Mouse (Mus musculus) hindbrain, embryonic 10.5 days (tissue): ENCODE data around the gene Atp5f1. TPM values are rescaled to one million over a fixed set of nuclear protein-coding genes. Genes with fewer than 3 reads are reported as not detected.
A peak's percentile ranks its signal among the peaks of the same experiment; 100 is the strongest.

Source experiments
- DNase-seq: peaks from one replicate; pipeline ENCODE4 v3.0.0-alpha.2; 2017; ENCODE audit warnings: low spot score
- H3K27ac ChIP-seq: fragments of 300-500 bp; sonication (generic); 2 replicates; pipeline ENCODE4 v1.5.1; 2016; ENCODE audit warnings: mild to moderate bottlenecking, moderate library complexity
- H3K27me3 ChIP-seq: fragments of 300-500 bp; sonication (generic); 2 replicates; pipeline ENCODE4 v1.6.1; 2016; ENCODE audit warnings: mild to moderate bottlenecking; ENCODE audit not compliant: poor library complexity, insufficient read depth, severe bottlenecking
- H3K36me3 ChIP-seq: fragments of 300-500 bp; sonication (generic); 2 replicates; pipeline ENCODE4 v1.6.1; 2016; ENCODE audit warnings: mild to moderate bottlenecking, moderate library complexity
- H3K4me1 ChIP-seq: fragments of 300-500 bp; sonication (generic); replicated peaks from 2 replicates; pipeline ENCODE4 v1.6.1; 2016; ENCODE audit warnings: mild to moderate bottlenecking
- H3K4me3 ChIP-seq: fragments of 300-500 bp; sonication (generic); 2 replicates; pipeline ENCODE4 v1.5.1; 2016; ENCODE audit warnings: mild to moderate bottlenecking, moderate library complexity
- H3K9me3 ChIP-seq: fragments of 300-500 bp; sonication (generic); 2 replicates; pipeline ENCODE4 v1.6.1; 2016; ENCODE audit warnings: mild to moderate bottlenecking, moderate library complexity
- WGBS: fragments of 180-500 bp; shearing (Covaris S2); methylation state at CpG from one replicate; pipeline ENCODE4 v1.1.7; 2016; 5-methylcytosine and 5-hydroxymethylcytosine counted together
- polyA plus RNA-seq: library from polyadenylated mRNA; unstranded; fragments of >200 nt; fragmentation: Nextera tagmentation; extraction: Ambion mirVana; gene quantifications from 2 replicates; pipeline ENCODE4 v1.2.1, GENCODE M21; 2016

The Atp5f1 gene
- polyA plus RNA-seq, 1 experiment from 2014 or later = 464 TPM

DNA sequence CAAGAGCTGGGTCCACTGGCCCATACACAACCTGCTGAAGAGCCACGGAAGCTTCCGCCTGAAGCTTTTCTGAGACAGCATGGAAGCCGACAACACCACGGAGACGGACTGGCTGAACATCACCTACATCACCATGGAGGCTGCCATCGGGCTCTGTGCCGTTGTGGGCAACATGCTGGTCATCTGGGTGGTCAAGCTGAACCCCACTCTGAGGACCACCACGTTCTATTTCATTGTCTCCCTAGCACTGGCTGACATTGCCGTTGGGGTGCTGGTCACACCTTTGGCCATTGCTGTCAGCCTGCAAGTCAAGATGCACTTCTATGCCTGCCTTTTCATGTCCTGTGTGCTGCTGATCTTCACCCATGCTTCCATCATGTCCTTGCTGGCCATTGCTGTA, 55.2 kb downstream of the Atp5f1 start:
- 94% methylated on average over 9 of the region's 9 CpGs for WGBS

DNA sequence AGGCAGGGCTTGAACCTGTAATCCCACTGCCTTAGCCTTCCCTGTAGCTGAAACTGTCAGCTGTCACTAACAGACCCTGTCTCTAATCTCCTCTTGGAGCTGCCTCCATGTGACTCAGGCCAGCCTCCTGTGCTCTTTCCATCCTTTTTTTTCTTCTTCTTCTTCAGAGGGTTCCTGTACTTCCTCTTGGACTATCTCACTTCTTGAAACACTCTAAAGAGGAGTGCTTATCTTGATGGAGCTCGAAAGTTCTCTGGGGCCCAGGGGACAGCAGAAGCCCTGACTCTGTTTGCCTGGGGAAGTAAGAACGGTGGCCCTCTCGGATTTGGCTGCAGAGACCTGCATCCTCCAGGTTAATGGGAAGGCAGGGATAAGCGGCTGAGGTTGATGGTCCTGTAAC, 55.7 kb downstream of the Atp5f1 start:
- no peaks in the 10 kb centered on the region for H3K36me3 ChIP-seq
- no peak overlapping the region for H3K4me3 ChIP-seq
- WGBS = 86% methylated on average over 4 of the region's 4 CpGs
- H3K4me1 ChIP-seq = peaks cover 7% of the 10 kb centered on the region; the same call in 1 of the 2 replicates
- no peaks in the 10 kb centered on the region for H3K9me3 ChIP-seq
- H3K27ac ChIP-seq = no peak overlapping the region
- DNase-seq = no peak
- H3K27me3 ChIP-seq = no peaks in the 10 kb centered on the region

More for the DNA sequence above, 55.2 kb downstream of the Atp5f1 start:
- Histone ChIP-seq H3K9me3 (no peaks in the 10 kb centered on the region), H3K4me1 (peaks cover 7% of the 10 kb centered on the region; the same call in 1 of the 2 replicates), H3K36me3 (no peaks in the 10 kb centered on the region), H3K4me3 (no peak overlapping the region), H3K27ac (no peak overlapping the region), H3K27me3 (no peaks in the 10 kb centered on the region)
- DNase-seq = no peak

DNA sequence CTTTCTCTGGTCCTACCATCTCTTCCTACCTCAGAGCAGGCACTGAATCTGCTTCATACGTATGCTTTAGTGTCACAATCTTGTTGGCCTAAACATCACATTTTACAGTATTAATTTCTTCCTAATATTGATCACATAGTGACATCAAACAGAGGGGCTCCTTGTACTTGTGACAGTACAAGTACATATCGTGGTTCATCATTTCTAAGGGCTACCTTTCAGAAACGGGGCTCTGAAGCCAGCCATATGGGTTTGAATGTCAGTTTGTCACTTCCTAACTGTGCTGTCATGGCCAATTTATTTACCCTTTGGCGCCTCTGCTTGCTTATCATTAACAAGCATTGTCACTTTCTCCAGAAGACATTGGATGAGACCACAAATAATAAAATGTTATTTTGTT, 58.4 kb downstream of the Atp5f1 start:
- Histone ChIP-seq H3K4me1 (no peaks in the 10 kb centered on the region), H3K27ac (no peak overlapping the region), H3K9me3 (no peaks in the 10 kb centered on the region), H3K36me3 (no peaks in the 10 kb centered on the region), H3K27me3 (no peaks in the 10 kb centered on the region), H3K4me3 (no peak overlapping the region)
- WGBS = 72% methylated on average over 4 of the region's 4 CpGs
- DNase-seq = no peak

DNA sequence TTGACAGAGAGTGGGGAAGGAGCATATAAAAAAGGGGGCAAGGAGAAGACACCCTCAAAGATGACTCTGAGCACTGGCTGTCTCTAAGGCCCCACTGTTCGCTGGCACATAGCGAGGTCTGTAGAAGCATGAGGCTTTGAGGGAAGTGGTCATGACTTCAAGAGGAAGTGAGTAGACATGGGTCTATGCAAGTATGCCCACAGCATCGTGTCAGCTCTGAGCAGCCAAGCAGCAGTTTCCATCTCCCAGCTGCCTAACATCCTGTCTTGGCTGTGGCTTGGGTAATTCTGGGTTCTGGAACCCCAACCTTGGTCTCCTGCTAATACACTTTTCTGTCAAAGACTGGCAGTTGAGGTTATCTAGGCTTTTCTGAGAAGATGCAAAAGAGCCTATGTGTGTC, 59.2 kb downstream of the Atp5f1 start:
- H3K36me3 ChIP-seq = no peaks in the 10 kb centered on the region
- H3K9me3 ChIP-seq = no peaks in the 10 kb centered on the region
- DNase-seq = no peak
- WGBS = 88% methylated on average over 3 of the region's 3 CpGs
- H3K4me1 ChIP-seq = no peaks in the 10 kb centered on the region
- no peak overlapping the region for H3K27ac ChIP-seq
- no peaks in the 10 kb centered on the region for H3K27me3 ChIP-seq
- H3K4me3 ChIP-seq = no peak overlapping the region

DNA sequence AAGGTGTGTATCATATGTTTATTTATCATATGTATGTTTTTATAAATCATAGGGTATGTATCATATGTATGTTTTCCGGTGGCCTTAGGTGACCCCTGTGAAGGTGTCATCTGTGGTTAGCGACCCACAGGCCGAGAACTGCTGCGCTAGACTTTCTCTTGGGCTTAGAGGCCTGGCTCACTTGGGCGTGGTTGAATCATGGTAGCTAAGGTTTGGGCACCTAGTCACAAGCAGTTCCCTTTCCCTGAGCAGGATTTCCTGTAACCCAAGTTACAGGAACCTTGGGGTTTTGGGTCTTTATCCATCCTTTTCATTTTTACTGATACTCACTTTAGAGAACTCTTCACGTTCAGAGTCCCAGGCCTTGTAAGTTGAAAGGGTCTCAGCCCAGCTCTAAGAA, 59.6 kb downstream of the Atp5f1 start:
- Histone ChIP-seq H3K27ac (no peak overlapping the region), H3K9me3 (no peaks in the 10 kb centered on the region), H3K36me3 (no peaks in the 10 kb centered on the region), H3K4me3 (no peak overlapping the region), H3K4me1 (no peaks in the 10 kb centered on the region), H3K27me3 (no peaks in the 10 kb centered on the region)
- no peak for DNase-seq
- 82% methylated on average over 6 of the region's 6 CpGs for WGBS

DNA sequence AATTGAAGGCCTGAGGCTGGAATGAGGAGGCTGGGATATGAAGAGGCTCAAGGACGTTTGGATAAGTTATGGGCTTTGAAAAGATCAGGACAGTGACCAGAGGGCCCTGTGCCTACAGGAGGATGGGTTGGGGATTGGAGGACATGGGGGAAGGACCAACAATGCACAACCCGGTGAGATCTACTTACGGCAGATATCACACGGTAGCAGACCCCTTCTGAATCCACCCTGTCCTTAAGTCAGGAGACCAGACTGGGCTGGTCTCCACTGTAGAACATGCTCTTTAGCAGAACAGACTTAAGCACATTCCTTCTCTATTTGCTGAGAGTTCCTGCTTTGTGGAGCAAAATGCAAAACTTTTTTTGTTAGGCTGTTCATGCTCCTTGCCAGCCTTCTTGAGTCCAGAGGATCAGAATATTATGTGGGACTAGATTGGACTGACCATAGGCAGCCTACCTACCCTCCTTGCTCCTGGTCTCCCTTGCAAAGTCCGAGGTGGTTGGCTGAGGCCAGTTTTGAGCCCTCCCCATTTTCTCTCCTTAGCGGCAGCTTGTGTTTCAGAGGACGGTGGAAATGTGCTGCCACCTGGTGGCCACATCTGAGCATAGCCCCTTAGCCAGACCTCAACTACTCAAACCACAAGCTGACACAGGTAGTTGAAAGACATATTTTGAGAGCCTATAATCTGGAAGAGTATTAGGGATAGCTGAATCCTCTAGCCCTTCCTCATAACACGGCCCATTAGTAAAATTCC, 60.3 kb downstream of the Atp5f1 start:
- Histone ChIP-seq H3K36me3 (no peaks in the 10 kb centered on the region), H3K4me3 (no peak overlapping the region), H3K9me3 (no peaks in the 10 kb centered on the region), H3K4me1 (no peaks in the 10 kb centered on the region), H3K27ac (no peak overlapping the region), H3K27me3 (no peaks in the 10 kb centered on the region)
- 42% methylated on average over 8 of the region's 8 CpGs for WGBS
- DNase-seq = peak; percentile 84

DNA sequence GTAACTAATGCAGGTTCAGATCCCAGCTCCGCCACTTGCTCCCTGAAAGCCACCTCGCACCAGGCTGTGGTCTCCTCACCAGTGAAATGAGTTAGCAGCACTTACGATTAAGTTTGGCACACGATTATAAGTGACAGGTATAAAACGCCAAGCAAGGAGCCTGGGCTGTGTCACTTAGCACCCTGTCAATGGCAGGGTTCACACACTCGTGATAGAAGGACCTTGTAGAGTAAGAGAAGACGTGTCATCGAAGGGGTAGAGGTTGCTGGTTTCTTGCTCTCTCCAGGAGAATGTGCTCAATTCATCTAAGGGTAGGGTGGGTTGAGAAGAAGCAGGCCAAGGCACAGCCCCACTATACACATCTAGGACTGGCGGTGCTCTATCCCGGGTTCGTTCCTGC, 61.0 kb downstream of the Atp5f1 start:
- 91% methylated on average over 11 of the region's 11 CpGs for WGBS
- H3K27me3 ChIP-seq = no peaks in the 10 kb centered on the region
- H3K36me3 ChIP-seq = no peaks in the 10 kb centered on the region
- DNase-seq = no peak
- H3K4me3 ChIP-seq = no peak overlapping the region
- H3K9me3 ChIP-seq = no peaks in the 10 kb centered on the region
- H3K4me1 ChIP-seq = 0 out of 2 replicates have a peak, but pooled peaks cover 4% of the 10 kb centered on the region
- H3K27ac ChIP-seq = no peak overlapping the region

DNA sequence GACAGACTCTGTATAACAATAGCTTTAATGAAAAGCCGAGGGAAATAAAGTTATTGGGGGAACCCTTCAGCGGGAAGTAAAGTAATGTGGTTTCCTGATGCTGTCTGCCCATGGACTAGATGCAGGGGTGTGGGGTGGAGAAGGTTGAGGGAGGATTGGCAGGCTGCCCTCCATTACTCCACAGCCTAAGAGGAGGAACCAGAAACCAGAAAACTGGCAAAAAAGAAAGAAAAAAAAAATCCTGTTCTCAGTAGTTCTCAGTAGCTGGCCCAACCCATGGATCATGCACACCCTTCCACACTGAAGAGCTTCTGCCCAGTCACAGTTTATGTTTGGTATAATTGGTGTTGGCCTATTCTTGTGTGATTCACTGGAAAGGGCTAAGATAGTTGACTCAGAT, 61.6 kb downstream of the Atp5f1 start:
- 91% methylated on average over 2 of the region's 2 CpGs for WGBS
- Histone ChIP-seq H3K4me3 (no peak overlapping the region), H3K4me1 (0 out of 2 replicates have a peak, but pooled peaks cover 4% of the 10 kb centered on the region)

DNA sequence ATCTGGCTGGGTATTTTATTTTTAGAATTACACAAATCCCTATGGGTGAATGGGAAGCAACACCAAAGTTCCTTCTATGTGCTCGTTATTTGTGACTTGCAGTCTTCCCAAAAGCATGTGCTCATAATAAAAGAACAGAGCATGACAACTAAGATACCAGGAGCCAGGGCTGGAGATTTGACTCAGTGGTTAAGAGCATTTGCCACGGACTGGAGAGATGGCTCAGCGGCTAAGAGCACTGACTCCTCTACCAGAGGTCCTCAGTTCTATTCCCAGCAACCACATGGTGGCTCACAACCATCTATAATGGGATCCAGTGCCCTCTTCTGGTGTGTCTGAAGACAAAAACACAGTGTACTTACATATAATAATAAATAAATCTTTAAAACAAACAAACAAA, 63.1 kb downstream of the Atp5f1 start:
- H3K36me3 ChIP-seq = no peaks in the 10 kb centered on the region
- DNase-seq = no peak

More for the DNA sequence above, 61.6 kb downstream of the Atp5f1 start:
- Histone ChIP-seq H3K36me3 (no peaks in the 10 kb centered on the region), H3K27me3 (no peaks in the 10 kb centered on the region), H3K9me3 (no peaks in the 10 kb centered on the region), H3K27ac (no peak overlapping the region)
- no peak for DNase-seq

DNA sequence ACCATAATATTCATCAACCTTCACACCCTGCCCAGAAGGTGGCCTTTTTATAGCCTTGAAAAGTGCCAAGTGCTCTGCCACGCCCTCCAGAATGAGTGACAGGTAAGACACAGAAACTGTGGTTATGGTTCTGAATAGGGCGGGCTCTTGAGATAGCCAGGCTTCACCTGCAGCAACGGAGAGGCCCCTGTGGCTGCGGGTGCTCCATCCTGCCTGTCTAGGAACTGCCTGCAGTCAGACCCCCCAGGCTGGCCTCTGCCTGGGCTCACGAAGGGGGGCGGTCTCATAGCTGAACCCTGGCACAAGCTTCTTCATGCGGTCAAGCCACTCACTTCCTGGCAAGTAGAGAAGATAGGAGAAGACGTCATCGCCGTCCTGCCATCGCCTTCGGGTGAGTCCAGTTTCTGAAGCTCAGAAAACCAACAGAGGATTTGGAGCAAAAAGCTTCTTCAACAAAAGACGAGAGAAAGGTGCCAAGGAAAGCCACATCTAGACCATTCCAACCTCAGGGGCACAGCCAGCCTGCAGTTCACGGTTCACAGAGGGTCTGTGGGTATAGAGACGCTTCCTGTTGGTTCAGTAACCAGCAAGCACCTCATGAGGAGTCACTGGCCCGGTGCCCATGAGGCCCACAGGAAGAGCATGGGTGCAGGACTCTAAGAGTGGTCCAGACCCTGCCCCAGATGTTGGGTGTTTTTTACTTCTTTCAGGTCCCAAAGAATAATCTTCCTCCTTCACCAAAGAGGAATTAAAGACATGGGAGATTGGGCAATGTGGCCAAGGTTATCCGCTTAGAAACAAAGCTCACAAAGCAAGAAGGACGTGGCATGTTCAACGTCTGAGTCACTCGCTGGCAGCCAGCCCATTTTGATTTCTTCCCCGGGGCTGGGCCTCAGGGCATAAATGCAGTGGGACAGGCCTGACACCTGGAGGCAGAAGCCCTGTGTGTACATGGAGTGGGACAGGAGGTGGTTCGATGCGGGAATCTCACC, 65.0 kb downstream of the Atp5f1 start:
- Histone ChIP-seq H3K27me3 (no peaks in the 10 kb centered on the region), H3K9me3 (no peaks in the 10 kb centered on the region), H3K4me3 (no peak overlapping the region), H3K36me3 (no peaks in the 10 kb centered on the region), H3K27ac (no peak overlapping the region), H3K4me1 (0 out of 2 replicates have a peak, but pooled peaks cover 4% of the 10 kb centered on the region)
- DNase-seq = no peak
- WGBS = 87% methylated on average over 23 of the region's 23 CpGs

More for the DNA sequence above, 63.1 kb downstream of the Atp5f1 start:
- Histone ChIP-seq H3K27ac (no peak overlapping the region), H3K4me1 (0 out of 2 replicates have a peak, but pooled peaks cover 4% of the 10 kb centered on the region), H3K27me3 (no peaks in the 10 kb centered on the region), H3K4me3 (no peak overlapping the region), H3K9me3 (no peaks in the 10 kb centered on the region)
- 80% methylated on average over 3 of the region's 3 CpGs for WGBS

DNA sequence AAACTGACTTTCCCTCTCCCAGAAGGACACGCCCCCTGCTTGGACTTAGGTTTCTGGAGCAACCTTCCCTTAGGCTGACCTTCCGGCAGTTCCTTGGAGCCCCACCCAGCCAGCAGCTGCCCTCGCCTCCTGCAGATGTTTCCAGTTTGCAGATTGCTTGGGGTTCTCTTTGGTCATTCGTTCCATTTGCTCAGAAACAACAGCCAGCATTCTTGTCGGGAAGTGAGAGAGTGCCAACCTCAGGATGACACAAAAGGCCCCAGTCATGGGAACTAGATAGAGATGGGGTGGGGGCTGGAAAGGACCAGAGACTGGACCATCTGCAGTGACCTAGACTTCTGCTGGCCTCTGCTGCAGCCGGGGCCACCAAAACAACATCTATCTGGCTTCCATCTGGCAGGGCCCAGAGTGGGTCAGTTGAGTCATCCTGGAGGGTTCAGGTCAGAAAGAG, 65.9 kb downstream of the Atp5f1 start:
- H3K27ac ChIP-seq = no peak overlapping the region
- no peaks in the 10 kb centered on the region for H3K9me3 ChIP-seq
- no peaks in the 10 kb centered on the region for H3K36me3 ChIP-seq
- 53% methylated on average over 6 of the region's 6 CpGs for WGBS
- H3K4me3 ChIP-seq = no peak overlapping the region
- no peaks in the 10 kb centered on the region for H3K27me3 ChIP-seq
- 0 out of 2 replicates have a peak, but pooled peaks cover 4% of the 10 kb centered on the region for H3K4me1 ChIP-seq
- DNase-seq = no peak
